Comparison of ENCODE assay signal across 14 mouse cellular contexts in the genomic region with DNA sequence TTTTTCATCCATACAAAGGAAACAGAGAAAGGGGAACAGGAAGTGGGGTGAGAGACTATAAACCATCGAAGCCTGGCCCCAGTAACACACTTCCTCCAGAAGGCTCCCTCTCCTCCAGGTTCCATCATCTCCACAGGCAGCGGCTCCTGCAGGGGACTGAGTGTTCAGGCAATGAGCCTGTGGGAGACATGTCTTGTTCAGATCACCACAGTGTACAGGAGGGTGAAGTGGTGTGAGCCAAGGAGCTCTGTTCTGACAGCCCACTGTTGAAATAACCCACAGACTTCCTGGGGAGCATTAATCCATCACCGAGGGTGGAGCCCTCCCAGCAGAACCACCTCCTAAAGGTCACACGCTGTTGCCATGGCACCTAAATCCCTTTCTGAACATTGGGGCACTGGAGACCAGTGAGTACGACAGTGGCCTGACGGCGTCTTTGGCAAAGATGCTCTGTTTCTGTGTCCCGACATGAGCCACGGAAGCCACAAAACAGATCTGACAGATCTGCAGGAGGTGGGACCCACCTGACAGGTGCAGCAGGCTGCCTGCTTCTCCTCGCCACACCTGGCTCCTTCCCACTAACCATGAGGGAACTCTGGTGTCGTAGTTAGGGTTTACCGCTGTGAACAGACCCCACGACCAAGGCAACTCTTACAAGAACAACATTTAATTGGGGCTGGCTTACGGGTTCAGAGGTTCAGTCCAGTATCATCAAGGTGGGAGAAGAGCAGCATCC.
DNase-seq lines count a peak whose midpoint lies in the region; ATAC-seq and TF ChIP-seq lines count a peak whose summit lies in the region.
"Had no signal": no experiment of that assay in that cellular context is flagged by ENCODE, and none has a peak within 500 bp of the region (broad histone marks: within the 10 kb centered on the region; RNA-seq: fewer than 3 reads in every experiment).

No protein-coding gene starts in this region.

- H3K9me3 ChIP-seq in MEL (replicated peaks; ENCODE audit: insufficient read depth, low read length), result no peaks in the 10 kb centered on the region
- no peaks in the 10 kb centered on the region for H3K9me3 ChIP-seq in limb, embryonic 12.5 days
- H3K9me3 ChIP-seq in kidney, embryonic 14.5 days (ENCODE audit: control insufficient read depth, low read length), result no peaks in the 10 kb centered on the region

- H3K4me1 ChIP-seq in liver, adult 2 months (ENCODE audit: control insufficient read depth, insufficient read depth, low read length), result peaks cover 5% of the 10 kb centered on the region
- peaks cover 0 to 5% of the 10 kb centered on the region in 2 experiments; a peak in 1 of 4 replicates for H3K4me1 ChIP-seq in MEL (ENCODE audit: control insufficient read depth in 1 of 2, insufficient read depth in 2 of 2, low read length in 2 of 2)
- peaks cover 44% of the 10 kb centered on the region for H3K4me1 ChIP-seq in limb, embryonic 12.5 days (replicated peaks)
- H3K4me1 ChIP-seq in thymus, adult 2 months (replicated peaks; ENCODE audit: control insufficient read depth, insufficient read depth, low read length), result peaks cover 38% of the 10 kb centered on the region
- H3K4me1 ChIP-seq in kidney, embryonic 14.5 days (ENCODE audit: control insufficient read depth, insufficient read depth, low read length), result peaks cover 14% of the 10 kb centered on the region

- ATAC-seq in limb, embryonic 12.5 days (ENCODE audit: insufficient number of reproducible peaks, insufficient read depth, low FRiP score, low TSS enrichment, low read depth), result no peak; the same call in 1 of the 2 replicates
- ATAC-seq in kidney, embryonic 14.5 days (ENCODE audit: low FRiP score, low TSS enrichment), result no peak
- ATAC-seq: hindbrain, postnatal 0 days had no signal

- TF ChIP-seq EP300 in MEL (IDR thresholded peaks at IDR 0.05; ENCODE audit: low read depth in 1 of 2, low read length in 2 of 2), result no peak

- H3K79me2 ChIP-seq in liver, adult 2 months (ENCODE audit: control insufficient read depth, insufficient read depth, low read length), result no peaks in the 10 kb centered on the region
- no peaks in the 10 kb centered on the region for H3K79me2 ChIP-seq in MEL (ENCODE audit: control insufficient read depth, insufficient read depth, low read length, poor library complexity)

- TF ChIP-seq POLR2A in liver, adult 2 months (IDR thresholded peaks at IDR 0.05; ENCODE audit: extremely low read depth, insufficient read depth, low read length), result no peak
- TF ChIP-seq POLR2A in MEL (IDR thresholded peaks at IDR 0.05; ENCODE audit: control insufficient read depth in 1 of 2, insufficient read depth in 1 of 2, low read depth in 1 of 2, low read length in 2 of 2, poor library complexity in 1 of 2), result no peak
- TF ChIP-seq POLR2A in thymus, adult 2 months (IDR thresholded peaks at IDR 0.05; ENCODE audit: control insufficient read depth, extremely low read depth, insufficient read depth, low read length, poor library complexity), result no peak

- H3K27ac ChIP-seq in liver, adult 2 months (replicated peaks; ENCODE audit: insufficient read depth, low read depth, low read length), result no peak overlapping the region
- H3K27ac ChIP-seq in MEL (ENCODE audit: control insufficient read depth, low read depth, low read length), result no peak overlapping the region
- H3K27ac ChIP-seq in limb, embryonic 12.5 days, result peak overlapping the region; percentile 41; the same call in 1 of the 2 replicates
- peak overlapping the region; percentile 23 for H3K27ac ChIP-seq in thymus, adult 2 months (ENCODE audit: control insufficient read depth, insufficient read depth, low read length)
- H3K27ac ChIP-seq in kidney, embryonic 14.5 days (ENCODE audit: low read depth, low read length), result no peak overlapping the region
- H3K27ac ChIP-seq: hindbrain, postnatal 0 days; liver, embryonic 14.5 days had no signal

- TF ChIP-seq RAD21 in MEL (IDR thresholded peaks at IDR 0.05; ENCODE audit: low read depth, low read length), result no peak

- H3K27me3 ChIP-seq in liver, adult 2 months (ENCODE audit: control insufficient read depth, insufficient read depth, low read length), result no peaks in the 10 kb centered on the region
- H3K27me3 ChIP-seq in MEL (ENCODE audit: control insufficient read depth in 1 of 2, insufficient read depth in 2 of 2, low read length in 2 of 2), result no peaks in the 10 kb centered on the region
- no peaks in the 10 kb centered on the region for H3K27me3 ChIP-seq in limb, embryonic 12.5 days
- no peaks in the 10 kb centered on the region for H3K27me3 ChIP-seq in thymus, adult 2 months (ENCODE audit: control insufficient read depth, insufficient read depth, low read length)
- no peaks in the 10 kb centered on the region for H3K27me3 ChIP-seq in kidney, embryonic 14.5 days (ENCODE audit: control insufficient read depth, insufficient read depth, low read length)

- no peaks in the 10 kb centered on the region for H3K36me3 ChIP-seq in liver, adult 2 months (ENCODE audit: control insufficient read depth, insufficient read depth, low read length)
- no peaks in the 10 kb centered on the region for H3K36me3 ChIP-seq in MEL (ENCODE audit: control insufficient read depth in 1 of 2, insufficient read depth in 2 of 2, low read length in 2 of 2)
- H3K36me3 ChIP-seq in limb, embryonic 12.5 days, result no peaks in the 10 kb centered on the region
- H3K36me3 ChIP-seq in thymus, adult 2 months (ENCODE audit: control insufficient read depth, insufficient read depth, low read length), result no peaks in the 10 kb centered on the region
- H3K36me3 ChIP-seq in kidney, embryonic 14.5 days (ENCODE audit: control insufficient read depth, insufficient read depth, low read length), result no peaks in the 10 kb centered on the region

- TF ChIP-seq CTCF in liver, adult 2 months (IDR thresholded peaks at IDR 0.05; ENCODE audit: low read depth, low read length), result no peak
- no peak for TF ChIP-seq CTCF in MEL (IDR thresholded peaks at IDR 0.05 in 2 of 3, conservative IDR thresholded peaks at IDR 0.05 in 1 of 3; ENCODE audit: control insufficient read depth in 1 of 3, insufficient read depth in 1 of 3, low read depth in 2 of 3, low read length in 3 of 3, poor library complexity in 1 of 3, severe bottlenecking in 1 of 3)
- no peak for TF ChIP-seq CTCF in thymus, adult 2 months (IDR thresholded peaks at IDR 0.05; ENCODE audit: borderline replicate concordance, control insufficient read depth, extremely low read depth, insufficient read depth, low read length, poor library complexity)

- H3K4me3 ChIP-seq in liver, adult 2 months (ENCODE audit: insufficient read depth, low read depth, low read length), result no peak overlapping the region
- H3K4me3 ChIP-seq in MEL (ENCODE audit: control insufficient read depth in 1 of 2, insufficient read depth in 1 of 2, low read depth in 2 of 2, low read length in 2 of 2), result no peak overlapping the region
- H3K4me3 ChIP-seq in limb, embryonic 12.5 days (replicated peaks), result no peak overlapping the region
- H3K4me3 ChIP-seq in thymus, adult 2 months (ENCODE audit: control insufficient read depth, insufficient read depth, low read length), result no peak overlapping the region
- H3K4me3 ChIP-seq in kidney, embryonic 14.5 days (ENCODE audit: low read length), result no peak overlapping the region

- peak; percentile 15 for DNase-seq in liver, adult 2 months (ENCODE audit: extremely low read depth, low read depth, low spot score)
- DNase-seq in liver (no peak), MEL (ENCODE audit: low read depth, low spot score) (peak; percentile 26)
- peak; percentile 52 for DNase-seq in thymus, adult 2 months
- DNase-seq in cerebellum, postnatal 4 days (ENCODE audit: low spot score in 2 of 2), result no peak
- no peak for DNase-seq in cerebellum, adult 11 months
- DNase-seq: adrenal gland, postnatal 14 days; cerebellum, postnatal 25 days; gastrocnemius, postnatal 25 days; layer of hippocampus, adult 9-11 months had no signal

- H3K9ac ChIP-seq in liver, adult 2 months (ENCODE audit: low read depth, low read length), result no peak overlapping the region
- no peak overlapping the region for H3K9ac ChIP-seq in MEL (ENCODE audit: control insufficient read depth, low read depth, low read length, poor library complexity, severe bottlenecking)
- H3K9ac ChIP-seq in limb, embryonic 12.5 days (replicated peaks), result no peak overlapping the region
- H3K9ac ChIP-seq in kidney, embryonic 14.5 days (ENCODE audit: low read depth, low read length), result no peak overlapping the region
- H3K9ac ChIP-seq: liver, embryonic 14.5 days had no signal

- 90% methylated on average over 14 of the region's 14 CpGs for WGBS in liver, adult 2 months
- WGBS in limb, embryonic 12.5 days, result 78% methylated on average over 14 of the region's 14 CpGs
- 15% methylated on average over 14 of the region's 14 CpGs for WGBS in thymus, adult 2 months
- WGBS in kidney, embryonic 14.5 days, result 70% methylated on average over 14 of the region's 14 CpGs

- H3K4me2 ChIP-seq in limb, embryonic 12.5 days, result no peak overlapping the region
- H3K4me2 ChIP-seq in kidney, embryonic 14.5 days (replicated peaks; ENCODE audit: low read depth, low read length), result no peak overlapping the region

TF ChIP-seq in MEL, 35 proteins besides CTCF, POLR2A, EP300 and RAD21:
- TF ChIP-seq ELF1 (IDR thresholded peaks at IDR 0.05; ENCODE audit: low read depth, low read length) (no peak), USF2 (IDR thresholded peaks at IDR 0.05; ENCODE audit: borderline replicate concordance in 1 of 2, insufficient read depth in 1 of 2, low read depth in 1 of 2, low read length in 2 of 2) (no peak), NRF1 (IDR thresholded peaks at IDR 0.05; ENCODE audit: insufficient read depth, low read depth, low read length, poor library complexity, severe bottlenecking) (no peak), MAFK (IDR thresholded peaks at IDR 0.05; ENCODE audit: borderline replicate concordance, low read depth, low read length) (no peak), ZC3H11A (IDR thresholded peaks at IDR 0.05; ENCODE audit: low read depth, low read length) (no peak), E2F4 (IDR thresholded peaks at IDR 0.05; ENCODE audit: borderline replicate concordance, low read depth, low read length) (no peak), POLR2AphosphoS2 (IDR thresholded peaks at IDR 0.05; ENCODE audit: low read length) (no peak), MYC (IDR thresholded peaks at IDR 0.05; ENCODE audit: low read depth, low read length) (no peak)

Comparison
In these comparisons a context has a peak if more than half of its experiments do, and no peak if none do; other contexts are left out.
1. DNase-seq: peak in liver, adult 2 months (single experiment), MEL (single experiment) and thymus, adult 2 months (single experiment); none in liver (single experiment), cerebellum, postnatal 4 days (0 of 2) and cerebellum, adult 11 months (single experiment).
2. H3K27ac ChIP-seq: peak in limb, embryonic 12.5 days (single experiment) and thymus, adult 2 months (single experiment); none in liver, adult 2 months (single experiment), MEL (single experiment) and kidney, embryonic 14.5 days (single experiment).